Mouse (Mus musculus) urinary bladder, adult 18-20 months (tissue): ENCODE data around the gene Aanat.

Source experiments
- DNase-seq, 2 experiments: peaks; one replicate each; pipeline ENCODE4 v3.0.0; 2022; ENCODE audit warnings: low spot score in 2 of 2, mixed read lengths in 2 of 2

Aanat gene

GRCm38 (mm10) chr11:116574982-116575381 lies 11.2 kb upstream of the Aanat start:
- DNase-seq: no peak

GRCm38 (mm10) chr11:116575396-116575795 lies 10.8 kb upstream of the Aanat start:
- DNase-seq: no peak

- DNase-seq: no peak
Observed at GRCm38 (mm10) chr11:116579280-116579679, 7.0 kb upstream of the Aanat start.

GRCm38 (mm10) chr11:116580031-116580652 lies 6.1 kb upstream of the Aanat start:
- DNase-seq: no peak

- peak in 1 of 2 experiments; percentile 71 for DNase-seq
Observed at GRCm38 (mm10) chr11:116580711-116581375, 5.4 kb upstream of the Aanat start.

- DNase-seq: peak in 1 of 2 experiments; percentile 77
Observed at GRCm38 (mm10) chr11:116581376-116581814, 4.8 kb upstream of the Aanat start, which contains the start of gene Ube2o. Gene Ube2o (minus strand): TSS chr11:116581447.

GRCm38 (mm10) chr11:116585682-116586081 lies 550 bp upstream of the Aanat start:
- no peak for DNase-seq

GRCm38 (mm10) chr11:116586801-116587631 lies 784 bp downstream of the Aanat start:
- peak; percentile 64 to 79 for DNase-seq

GRCm38 (mm10) chr11:116589020-116589531 lies 2.8 kb downstream of the Aanat start:
- no peak for DNase-seq

GRCm38 (mm10) chr11:116589574-116589973 lies 3.3 kb downstream of the Aanat start:
- no peak for DNase-seq

GRCm38 (mm10) chr11:116591621-116592020 lies 5.4 kb downstream of the Aanat start:
- no peak for DNase-seq

GRCm38 (mm10) chr11:116592428-116592827 lies 6.2 kb downstream of the Aanat start:
- peak; percentile 85 to 95 for DNase-seq

GRCm38 (mm10) chr11:116593345-116593744 lies 7.1 kb downstream of the Aanat start:
- DNase-seq: no peak

- DNase-seq: no peak
Observed at GRCm38 (mm10) chr11:116596766-116597165, 10.5 kb downstream of the Aanat start.

- no peak for DNase-seq
Observed at GRCm38 (mm10) chr11:116598193-116598592, 12.0 kb downstream of the Aanat start.

GRCm38 (mm10) chr11:116599230-116599629 lies 13.0 kb downstream of the Aanat start:
- DNase-seq: no peak

- DNase-seq: no peak
Observed at GRCm38 (mm10) chr11:116601166-116601565, 14.9 kb downstream of the Aanat start.

- no peak for DNase-seq
Observed at GRCm38 (mm10) chr11:116602043-116602442, 15.8 kb downstream of the Aanat start.

GRCm38 (mm10) chr11:116603339-116603738 lies 17.1 kb downstream of the Aanat start:
- DNase-seq: no peak

- no peak for DNase-seq
Observed at GRCm38 (mm10) chr11:116604097-116604496, 17.9 kb downstream of the Aanat start.

GRCm38 (mm10) chr11:116607717-116608116 lies 21.5 kb downstream of the Aanat start:
- no peak for DNase-seq

GRCm38 (mm10) chr11:116609965-116610630 lies 23.9 kb downstream of the Aanat start:
- no peak for DNase-seq
